12 mouse cellular contexts compared by ENCODE assay signal in genomic region chr9:36831401-36831800, GRCm38 (mm10). TPM values are rescaled to one million over a fixed set of nuclear protein-coding genes. Genes with fewer than 3 reads are reported as not detected.
"Had no signal": no experiment of that assay in that cellular context is flagged by ENCODE, and none has a peak within 500 bp of the region (broad histone marks: within the 10 kb centered on the region; RNA-seq: fewer than 3 reads in every experiment).

No protein-coding gene starts in this region.

- H3K27ac ChIP-seq: kidney, embryonic 15.5 days; liver, embryonic 13.5 days had no signal

- H3K4me1 ChIP-seq: liver, embryonic 13.5 days had no signal

- H3K36me3 ChIP-seq: kidney, embryonic 15.5 days; liver, embryonic 13.5 days had no signal

- H3K9me3 ChIP-seq: kidney, embryonic 15.5 days; liver, embryonic 13.5 days had no signal

- DNase-seq: kidney, postnatal 10 days; kidney, postnatal 36 days; layer of hippocampus, postnatal 36 days; liver, embryonic 13.5 days; lung, adult 2 months; lung, postnatal 14 days; lung, postnatal 4 days; midbrain, embryonic 14.5 days; thymus, adult 18-20 months; thymus, postnatal 36 days had no signal

- H3K4me3 ChIP-seq: liver, embryonic 13.5 days had no signal

- H3K9ac ChIP-seq: kidney, embryonic 15.5 days; liver, embryonic 13.5 days had no signal

RNA-seq across cellular contexts. Expression of gene Fez1, which starts 9.7 kb away (rescaled TPM):
- polyA plus RNA-seq: liver, adult 2 months had no signal
